Mouse (Mus musculus): Measurements from ENCODE around the gene Cdk2ap2. TPM values are rescaled to one million over a fixed set of nuclear protein-coding genes. Genes with fewer than 3 reads are reported as not detected.

The Cdk2ap2 gene
- polyA plus RNA-seq, 1 experiment = 200 TPM

- 88% methylated on average over 2 of the region's 2 CpGs for WGBS
- Histone ChIP-seq H3K4me1 (ENCODE audit: control insufficient read depth, insufficient read depth, low read length) (no peaks in the 10 kb centered on the region), H3K4me3 (replicated peaks; ENCODE audit: extremely low read depth, low read depth, low read length) (no peak within 1 kb of the TSS)
- TF ChIP-seq CTCF (IDR thresholded peaks at IDR 0.05; ENCODE audit: insufficient read depth, low read length) (no peak), POLR2A (IDR thresholded peaks at IDR 0.05; ENCODE audit: borderline replicate concordance, extremely low read depth, low read depth, low read length) (no peak)
- DNase-seq = no peak
These were observed 42.5 kb downstream of the Cdk2ap2 start, which contains the start of gene Gpr152 for GRCm38 (mm10) chr19:4139446-4139845. Gene Gpr152 (plus strand): TSS chr19:4139787.

GRCm38 (mm10) chr19:4140147-4140546 lies 43.2 kb downstream of the Cdk2ap2 start:
- Histone ChIP-seq H3K4me1 (ENCODE audit: control insufficient read depth, insufficient read depth, low read length) (no peaks in the 10 kb centered on the region), H3K4me3 (replicated peaks; ENCODE audit: extremely low read depth, low read depth, low read length) (no peak overlapping the region)
- no peak for DNase-seq
- no peak for TF ChIP-seq CTCF (IDR thresholded peaks at IDR 0.05; ENCODE audit: insufficient read depth, low read length)
- TF ChIP-seq POLR2A (IDR thresholded peaks at IDR 0.05; ENCODE audit: borderline replicate concordance, extremely low read depth, low read depth, low read length) = no peak
- 71% methylated on average over 6 of the region's 6 CpGs for WGBS

- WGBS = 73% methylated on average over 18 of the region's 18 CpGs
- DNase-seq = no peak
- Histone ChIP-seq H3K4me1 (ENCODE audit: control insufficient read depth, insufficient read depth, low read length) (no peaks in the 10 kb centered on the region; the same call in 1 of the 2 replicates), H3K4me3 (replicated peaks; ENCODE audit: extremely low read depth, low read depth, low read length) (no peak overlapping the region)
- TF ChIP-seq CTCF (IDR thresholded peaks at IDR 0.05; ENCODE audit: insufficient read depth, low read length) (no peak), POLR2A (IDR thresholded peaks at IDR 0.05; ENCODE audit: borderline replicate concordance, extremely low read depth, low read depth, low read length) (no peak)
These were observed 45.6 kb downstream of the Cdk2ap2 start for GRCm38 (mm10) chr19:4142416-4143173.

GRCm38 (mm10) chr19:4143759-4144268 lies 46.8 kb downstream of the Cdk2ap2 start, which contains the start of gene Cabp4:
Gene Cabp4 (minus strand): TSS chr19:4144033.
- TF ChIP-seq POLR2A (IDR thresholded peaks at IDR 0.05; ENCODE audit: borderline replicate concordance, extremely low read depth, low read depth, low read length) = no peak
- TF ChIP-seq CTCF (IDR thresholded peaks at IDR 0.05; ENCODE audit: insufficient read depth, low read length) = no peak
- WGBS = 73% methylated on average over 7 of the region's 7 CpGs
- no peak within 1 kb of the TSS for H3K4me3 ChIP-seq (replicated peaks; ENCODE audit: extremely low read depth, low read depth, low read length)

GRCm38 (mm10) chr19:4144550-4145498 lies 47.8 kb downstream of the Cdk2ap2 start:
- H3K4me1 ChIP-seq (ENCODE audit: control insufficient read depth, insufficient read depth, low read length) = peaks cover 9% of the 10 kb centered on the region
- 60% methylated on average over 16 of the region's 16 CpGs for whole genome bisulfite sequencing
- no peak overlapping the region for H3K4me3 ChIP-seq (replicated peaks; ENCODE audit: extremely low read depth, low read depth, low read length)
- no peak for DNase-seq
- no peak for TF ChIP-seq CTCF (IDR thresholded peaks at IDR 0.05; ENCODE audit: insufficient read depth, low read length)
- TF ChIP-seq POLR2A (IDR thresholded peaks at IDR 0.05; ENCODE audit: borderline replicate concordance, extremely low read depth, low read depth, low read length) = no peak

More at GRCm38 (mm10) chr19:4143759-4144268, 46.8 kb downstream of the Cdk2ap2 start, which contains the start of gene Cabp4:
- no peak for DNase-seq
- peaks cover 2% of the 10 kb centered on the region; the same call in 1 of the 2 replicates for H3K4me1 ChIP-seq (ENCODE audit: control insufficient read depth, insufficient read depth, low read length)

GRCm38 (mm10) chr19:4145936-4146335 lies 49.0 kb downstream of the Cdk2ap2 start:
- TF ChIP-seq POLR2A (IDR thresholded peaks at IDR 0.05; ENCODE audit: borderline replicate concordance, extremely low read depth, low read depth, low read length) (no peak), CTCF (IDR thresholded peaks at IDR 0.05; ENCODE audit: insufficient read depth, low read length) (no peak)
- WGBS = 91% methylated on average over 5 of the region's 5 CpGs
- Histone ChIP-seq H3K4me3 (replicated peaks; ENCODE audit: extremely low read depth, low read depth, low read length) (no peak overlapping the region), H3K4me1 (ENCODE audit: control insufficient read depth, insufficient read depth, low read length) (peaks cover 10% of the 10 kb centered on the region)
- no peak for DNase-seq

- H3K4me1 ChIP-seq (ENCODE audit: control insufficient read depth, insufficient read depth, low read length) = peaks cover 10% of the 10 kb centered on the region
- TF ChIP-seq CTCF (IDR thresholded peaks at IDR 0.05; ENCODE audit: insufficient read depth, low read length) (no peak), POLR2A (IDR thresholded peaks at IDR 0.05; ENCODE audit: borderline replicate concordance, extremely low read depth, low read depth, low read length) (no peak)
- H3K4me3 ChIP-seq (replicated peaks; ENCODE audit: extremely low read depth, low read depth, low read length) = no peak overlapping the region
- DNase-seq = no peak
- WGBS = 69% methylated on average over 12 of the region's 12 CpGs
These were observed 49.5 kb downstream of the Cdk2ap2 start for GRCm38 (mm10) chr19:4146366-4147021.

- Histone ChIP-seq H3K4me3 (replicated peaks; ENCODE audit: extremely low read depth, low read depth, low read length) (no peak overlapping the region), H3K4me1 (ENCODE audit: control insufficient read depth, insufficient read depth, low read length) (peaks cover 10% of the 10 kb centered on the region)
- TF ChIP-seq CTCF (IDR thresholded peaks at IDR 0.05; ENCODE audit: insufficient read depth, low read length) = no peak
- no peak for TF ChIP-seq POLR2A (IDR thresholded peaks at IDR 0.05; ENCODE audit: borderline replicate concordance, extremely low read depth, low read depth, low read length)
- DNase-seq = no peak
- 48% methylated on average over 3 of the region's 3 CpGs for WGBS
These were observed 50.0 kb downstream of the Cdk2ap2 start for GRCm38 (mm10) chr19:4147022-4147405.
